Mouse (Mus musculus): Measurements from ENCODE around the gene Tmem102. TPM values are rescaled to one million over a fixed set of nuclear protein-coding genes. Genes with fewer than 3 reads are reported as not detected.

Tmem102 gene
- polyA plus RNA-seq, 2 experiments: 1.8 to 5.9 TPM

GRCm38 (mm10) chr11:69791420-69791819 lies 14.0 kb downstream of the Tmem102 start:
- no peak overlapping the region for H3K27ac ChIP-seq (replicated peaks; ENCODE audit: low read depth, low read length)
- H3K4me1 ChIP-seq (ENCODE audit: control insufficient read depth, insufficient read depth, low read length): peaks cover 4% of the 10 kb centered on the region
- no peak for TF ChIP-seq POLR2A (IDR thresholded peaks at IDR 0.05; ENCODE audit: borderline replicate concordance, extremely low read depth, insufficient read depth, insufficient read length)
- ATAC-seq (ENCODE audit: low FRiP score, low read depth) (no peak), DNase-seq (ENCODE audit: low spot score) (no peak)
- 66% methylated on average over 5 of the region's 5 CpGs for WGBS
- H3K4me2 ChIP-seq (replicated peaks; ENCODE audit: low read depth, low read length, severe bottlenecking): no peak overlapping the region
- H3K9ac ChIP-seq (ENCODE audit: low read depth, low read length, severe bottlenecking): no peak overlapping the region
- no peaks in the 10 kb centered on the region for H3K36me3 ChIP-seq (ENCODE audit: control insufficient read depth, insufficient read depth, low read length)
- H3K27me3 ChIP-seq (ENCODE audit: control insufficient read depth, insufficient read depth, low read length): no peaks in the 10 kb centered on the region
- no peaks in the 10 kb centered on the region for H3K9me3 ChIP-seq (ENCODE audit: control insufficient read depth, low read length)
- no peak overlapping the region for H3K4me3 ChIP-seq (replicated peaks; ENCODE audit: low read length)

GRCm38 (mm10) chr11:69789431-69789830 lies 16.0 kb downstream of the Tmem102 start:
- TF ChIP-seq POLR2A (IDR thresholded peaks at IDR 0.05; ENCODE audit: borderline replicate concordance, extremely low read depth, insufficient read depth, insufficient read length): no peak
- Histone ChIP-seq H3K4me3 (replicated peaks; ENCODE audit: low read length) (no peak overlapping the region), H3K4me2 (replicated peaks; ENCODE audit: low read depth, low read length, severe bottlenecking) (no peak overlapping the region), H3K36me3 (ENCODE audit: control insufficient read depth, insufficient read depth, low read length) (no peaks in the 10 kb centered on the region), H3K27me3 (ENCODE audit: control insufficient read depth, insufficient read depth, low read length) (no peaks in the 10 kb centered on the region), H3K27ac (replicated peaks; ENCODE audit: low read depth, low read length) (no peak overlapping the region), H3K9me3 (ENCODE audit: control insufficient read depth, low read length) (no peaks in the 10 kb centered on the region), H3K9ac (ENCODE audit: low read depth, low read length, severe bottlenecking) (no peak overlapping the region), H3K4me1 (ENCODE audit: control insufficient read depth, insufficient read depth, low read length) (no peaks in the 10 kb centered on the region)
- ATAC-seq (ENCODE audit: low FRiP score, low read depth) (no peak), DNase-seq (ENCODE audit: low spot score) (no peak)
- 65% methylated on average over 5 of the region's 5 CpGs for WGBS

- DNase-seq (ENCODE audit: low spot score): no peak
- Histone ChIP-seq H3K4me1 (ENCODE audit: control insufficient read depth, insufficient read depth, low read length) (no peaks in the 10 kb centered on the region), H3K4me2 (replicated peaks; ENCODE audit: low read depth, low read length, severe bottlenecking) (no peak overlapping the region), H3K27me3 (ENCODE audit: control insufficient read depth, insufficient read depth, low read length) (no peaks in the 10 kb centered on the region), H3K36me3 (ENCODE audit: control insufficient read depth, insufficient read depth, low read length) (no peaks in the 10 kb centered on the region), H3K9ac (ENCODE audit: low read depth, low read length, severe bottlenecking) (no peak overlapping the region), H3K4me3 (replicated peaks; ENCODE audit: low read length) (no peak overlapping the region), H3K9me3 (ENCODE audit: control insufficient read depth, low read length) (no peaks in the 10 kb centered on the region), H3K27ac (replicated peaks; ENCODE audit: low read depth, low read length) (no peak overlapping the region)
- ATAC-seq (ENCODE audit: low FRiP score, low read depth): no peak
- no peak for TF ChIP-seq POLR2A (IDR thresholded peaks at IDR 0.05; ENCODE audit: borderline replicate concordance, extremely low read depth, insufficient read depth, insufficient read length)
- 88% methylated on average over 5 of the region's 5 CpGs for WGBS
Observed at GRCm38 (mm10) chr11:69787306-69787705, 18.1 kb downstream of the Tmem102 start.

- Histone ChIP-seq H3K4me1 (ENCODE audit: control insufficient read depth, insufficient read depth, low read length) (no peaks in the 10 kb centered on the region), H3K27me3 (ENCODE audit: control insufficient read depth, insufficient read depth, low read length) (no peaks in the 10 kb centered on the region), H3K9me3 (ENCODE audit: control insufficient read depth, low read length) (no peaks in the 10 kb centered on the region), H3K36me3 (ENCODE audit: control insufficient read depth, insufficient read depth, low read length) (no peaks in the 10 kb centered on the region), H3K27ac (replicated peaks; ENCODE audit: low read depth, low read length) (no peak overlapping the region), H3K9ac (ENCODE audit: low read depth, low read length, severe bottlenecking) (no peak overlapping the region), H3K4me2 (replicated peaks; ENCODE audit: low read depth, low read length, severe bottlenecking) (peak overlapping the region; percentile 15; the same call in 1 of the 2 replicates), H3K4me3 (replicated peaks; ENCODE audit: low read length) (0 out of 2 replicates have a peak overlapping the region, but pooled peaks have one; percentile 7)
- TF ChIP-seq POLR2A (IDR thresholded peaks at IDR 0.05; ENCODE audit: borderline replicate concordance, extremely low read depth, insufficient read depth, insufficient read length): no peak
- WGBS: 35% methylated on average over 15 of the region's 15 CpGs
- DNase-seq (ENCODE audit: low spot score) (no peak), ATAC-seq (ENCODE audit: low FRiP score, low read depth) (no peak)
Observed at GRCm38 (mm10) chr11:69784793-69785272, 20.6 kb downstream of the Tmem102 start.

- no peak for TF ChIP-seq POLR2A (IDR thresholded peaks at IDR 0.05; ENCODE audit: borderline replicate concordance, extremely low read depth, insufficient read depth, insufficient read length)
Observed at GRCm38 (mm10) chr11:69781828-69782227, 23.6 kb downstream of the Tmem102 start.

GRCm38 (mm10) chr11:69778985-69779384 lies 26.4 kb downstream of the Tmem102 start:
- Histone ChIP-seq H3K9me3 (ENCODE audit: control insufficient read depth, low read length) (no peaks in the 10 kb centered on the region), H3K4me3 (replicated peaks; ENCODE audit: low read length) (no peak overlapping the region), H3K27ac (replicated peaks; ENCODE audit: low read depth, low read length) (no peak overlapping the region), H3K4me1 (ENCODE audit: control insufficient read depth, insufficient read depth, low read length) (peaks cover 6% of the 10 kb centered on the region), H3K9ac (ENCODE audit: low read depth, low read length, severe bottlenecking) (no peak overlapping the region), H3K4me2 (replicated peaks; ENCODE audit: low read depth, low read length, severe bottlenecking) (no peak overlapping the region), H3K36me3 (ENCODE audit: control insufficient read depth, insufficient read depth, low read length) (peaks cover 29% of the 10 kb centered on the region), H3K27me3 (ENCODE audit: control insufficient read depth, insufficient read depth, low read length) (no peaks in the 10 kb centered on the region)
- ATAC-seq (ENCODE audit: low FRiP score, low read depth) (no peak), DNase-seq (ENCODE audit: low spot score) (no peak)
- TF ChIP-seq POLR2A (IDR thresholded peaks at IDR 0.05; ENCODE audit: borderline replicate concordance, extremely low read depth, insufficient read depth, insufficient read length): no peak
- WGBS: 33% methylated on average over 7 of the region's 7 CpGs

More at GRCm38 (mm10) chr11:69781828-69782227, 23.6 kb downstream of the Tmem102 start:
- Histone ChIP-seq H3K4me2 (replicated peaks; ENCODE audit: low read depth, low read length, severe bottlenecking) (no peak overlapping the region), H3K9ac (ENCODE audit: low read depth, low read length, severe bottlenecking) (no peak overlapping the region), H3K9me3 (ENCODE audit: control insufficient read depth, low read length) (no peaks in the 10 kb centered on the region), H3K4me3 (replicated peaks; ENCODE audit: low read length) (no peak overlapping the region), H3K4me1 (ENCODE audit: control insufficient read depth, insufficient read depth, low read length) (peaks cover 6% of the 10 kb centered on the region), H3K27ac (replicated peaks; ENCODE audit: low read depth, low read length) (no peak overlapping the region), H3K36me3 (ENCODE audit: control insufficient read depth, insufficient read depth, low read length) (peaks cover 18% of the 10 kb centered on the region), H3K27me3 (ENCODE audit: control insufficient read depth, insufficient read depth, low read length) (no peaks in the 10 kb centered on the region)
- 19% methylated on average over 4 of the region's 4 CpGs for WGBS
- no peak for ATAC-seq (ENCODE audit: low FRiP score, low read depth)
- DNase-seq (ENCODE audit: low spot score): no peak
